ENCODE assay signal across 8 mouse cellular contexts in genomic region chr11:117618774-117619173, GRCm38 (mm10). TPM values are rescaled to one million over a fixed set of nuclear protein-coding genes. Genes with fewer than 3 reads are reported as not detected.
DNase-seq lines count a peak whose midpoint lies in the region; ATAC-seq lines count a peak whose summit lies in the region.
"Had no signal": no experiment of that assay in that cellular context is flagged by ENCODE, and none has a peak within 500 bp of the region (broad histone marks: within the 10 kb centered on the region; RNA-seq: fewer than 3 reads in every experiment).

No protein-coding gene starts in this region.

- peak overlapping the region; percentile 71 for H3K27ac ChIP-seq in embryonic facial prominence, embryonic 14.5 days (replicated peaks; ENCODE audit: low read depth, low read length)
- H3K27ac ChIP-seq in hindbrain, embryonic 16.5 days (ENCODE audit: low read depth, low read length): peak overlapping the region; percentile 36; the same call in 1 of the 2 replicates
- H3K27ac ChIP-seq in neural tube, embryonic 13.5 days (replicated peaks): peak overlapping the region; percentile 88

- no peaks in the 10 kb centered on the region for H3K27me3 ChIP-seq in embryonic facial prominence, embryonic 14.5 days (replicated peaks; ENCODE audit: control insufficient read depth, insufficient read depth, low read length)
- H3K27me3 ChIP-seq in hindbrain, embryonic 16.5 days (replicated peaks; ENCODE audit: control insufficient read depth, insufficient read depth, low read length): no peaks in the 10 kb centered on the region
- peaks cover 26% of the 10 kb centered on the region; the same call in 1 of the 2 replicates for H3K27me3 ChIP-seq in neural tube, embryonic 13.5 days

- no peak overlapping the region for H3K4me3 ChIP-seq in embryonic facial prominence, embryonic 14.5 days (ENCODE audit: low read depth, low read length)
- H3K4me3 ChIP-seq in hindbrain, embryonic 16.5 days (ENCODE audit: low read length): no peak overlapping the region
- no peak overlapping the region for H3K4me3 ChIP-seq in neural tube, embryonic 13.5 days

- peak overlapping the region; percentile 47; the same call in 1 of the 2 replicates for H3K4me2 ChIP-seq in embryonic facial prominence, embryonic 14.5 days (ENCODE audit: low read depth, low read length)
- no peak overlapping the region for H3K4me2 ChIP-seq in hindbrain, embryonic 16.5 days (ENCODE audit: low read length)
- H3K4me2 ChIP-seq in neural tube, embryonic 13.5 days: peak overlapping the region; percentile 43

- 60% methylated on average over 7 of the region's 7 CpGs for WGBS in embryonic facial prominence, embryonic 14.5 days
- WGBS in hindbrain, embryonic 16.5 days: 44% methylated on average over 7 of the region's 7 CpGs
- 33% methylated on average over 7 of the region's 7 CpGs for WGBS in neural tube, embryonic 13.5 days

- no peaks in the 10 kb centered on the region for H3K36me3 ChIP-seq in embryonic facial prominence, embryonic 14.5 days (ENCODE audit: control insufficient read depth, insufficient read depth, low read length)
- H3K36me3 ChIP-seq in hindbrain, embryonic 16.5 days (ENCODE audit: control insufficient read depth, insufficient read depth, low read length): no peaks in the 10 kb centered on the region
- H3K36me3 ChIP-seq in neural tube, embryonic 13.5 days: no peaks in the 10 kb centered on the region

- H3K9ac ChIP-seq in embryonic facial prominence, embryonic 14.5 days (ENCODE audit: low read depth, low read length): no peak overlapping the region
- 0 out of 2 replicates have a peak overlapping the region, but pooled peaks have one; percentile 23 for H3K9ac ChIP-seq in hindbrain, embryonic 16.5 days (ENCODE audit: low read depth, low read length)
- peak overlapping the region; percentile 41; the same call in 1 of the 2 replicates for H3K9ac ChIP-seq in neural tube, embryonic 13.5 days
- H3K9ac ChIP-seq: lung, embryonic 14.5 days had no signal

- no peaks in the 10 kb centered on the region for H3K9me3 ChIP-seq in embryonic facial prominence, embryonic 14.5 days (ENCODE audit: control insufficient read depth, low read length)
- H3K9me3 ChIP-seq in hindbrain, embryonic 16.5 days (ENCODE audit: control insufficient read depth, low read length): no peaks in the 10 kb centered on the region
- no peaks in the 10 kb centered on the region for H3K9me3 ChIP-seq in neural tube, embryonic 13.5 days

- peak; percentile 46 for DNase-seq in lung, postnatal 36 days
- no peak for DNase-seq in lung, adult 18-20 months
- peak; percentile 50 for DNase-seq in embryonic facial prominence, embryonic 14.5 days (ENCODE audit: low spot score)
- no peak for DNase-seq in layer of hippocampus, postnatal 36 days
- DNase-seq in c-Kit-positive CD71-positive TER-119-positive erythroid progenitor cells, embryonic 14.5 days (ENCODE audit: low spot score): no peak

- ATAC-seq in embryonic facial prominence, embryonic 14.5 days (ENCODE audit: low read depth): no peak
- ATAC-seq in hindbrain, embryonic 16.5 days: no peak
- ATAC-seq in neural tube, embryonic 13.5 days (ENCODE audit: low read depth): no peak

- peaks cover 29% of the 10 kb centered on the region for H3K4me1 ChIP-seq in embryonic facial prominence, embryonic 14.5 days (ENCODE audit: control insufficient read depth, insufficient read depth, low read length)
- H3K4me1 ChIP-seq in hindbrain, embryonic 16.5 days (ENCODE audit: control insufficient read depth, insufficient read depth, low read depth, low read length): peaks cover 17% of the 10 kb centered on the region
- H3K4me1 ChIP-seq in neural tube, embryonic 13.5 days (replicated peaks): peaks cover 47% of the 10 kb centered on the region

RNA-seq across cellular contexts. Expression of gene Tnrc6c, which starts 35.3 kb away (rescaled TPM):
- 15.2 and 16.3 TPM in 2 replicates for polyA plus RNA-seq in embryonic facial prominence, embryonic 14.5 days (2014; fragmentation: Nextera tagmentation; extraction: Ambion mirVana)
- 18.9 and 21.4 TPM in 2 replicates for polyA plus RNA-seq in hindbrain, embryonic 16.5 days (2015; fragmentation: Nextera tagmentation; extraction: Ambion mirVana)
- polyA plus RNA-seq in neural tube, embryonic 13.5 days (2015; fragmentation: Nextera tagmentation; extraction: Ambion mirVana): 24.9 and 26.5 TPM in 2 replicates
- total RNA-seq in layer of hippocampus, postnatal 36 days (2021): 10 to 100 TPM; 67.5 to 75.6 TPM

Comparison
In these comparisons a context has a peak if more than half of its experiments do, and no peak if none do; other contexts are left out.
1. DNase-seq: peak in lung, postnatal 36 days (single experiment) and embryonic facial prominence, embryonic 14.5 days (single experiment); none in lung, adult 18-20 months (0 of 2), layer of hippocampus, postnatal 36 days (0 of 2) and c-Kit-positive CD71-positive TER-119-positive erythroid progenitor cells, embryonic 14.5 days (single experiment).
2. H3K27ac ChIP-seq: peak in every context shown above with its lines; median percentile 88 in neural tube, embryonic 13.5 days; 71 in embryonic facial prominence, embryonic 14.5 days; 36 in hindbrain, embryonic 16.5 days.